10 mouse cellular contexts compared by ENCODE assay signal in genomic region chr9:115023708-115024383, GRCm38 (mm10). TPM values are rescaled to one million over a fixed set of nuclear protein-coding genes. Genes with fewer than 3 reads are reported as not detected.
DNase-seq lines count a peak whose midpoint lies in the region; ATAC-seq lines count a peak whose summit lies in the region.
"Had no signal": no experiment of that assay in that cellular context is flagged by ENCODE, and none has a peak within 500 bp of the region (broad histone marks: within the 10 kb centered on the region; RNA-seq: fewer than 3 reads in every experiment).

No protein-coding gene starts in this region.

- no peak overlapping the region for H3K9ac ChIP-seq in hindbrain, embryonic 16.5 days (ENCODE audit: low read depth, low read length)
- peak overlapping the region; percentile 33; the same call in 1 of the 2 replicates for H3K9ac ChIP-seq in heart, embryonic 13.5 days
- H3K9ac ChIP-seq: neural tube, embryonic 12.5 days had no signal

- H3K36me3 ChIP-seq in hindbrain, embryonic 16.5 days (ENCODE audit: control insufficient read depth, insufficient read depth, low read length), result no peaks in the 10 kb centered on the region
- no peaks in the 10 kb centered on the region for H3K36me3 ChIP-seq in hindbrain, embryonic 10.5 days
- no peaks in the 10 kb centered on the region for H3K36me3 ChIP-seq in heart, embryonic 13.5 days
- H3K36me3 ChIP-seq: neural tube, embryonic 12.5 days had no signal

- no peak overlapping the region for H3K4me3 ChIP-seq in hindbrain, embryonic 16.5 days (ENCODE audit: low read length)
- no peak overlapping the region for H3K4me3 ChIP-seq in hindbrain, embryonic 10.5 days
- peak overlapping the region; percentile 24 for H3K4me3 ChIP-seq in heart, embryonic 13.5 days
- H3K4me3 ChIP-seq: neural tube, embryonic 12.5 days had no signal

- 0 out of 2 replicates have a peak, but pooled peaks cover 3% of the 10 kb centered on the region for H3K9me3 ChIP-seq in hindbrain, embryonic 16.5 days (ENCODE audit: control insufficient read depth, low read length)
- H3K9me3 ChIP-seq in hindbrain, embryonic 10.5 days, result no peaks in the 10 kb centered on the region
- no peaks in the 10 kb centered on the region; the same call in 1 of the 2 replicates for H3K9me3 ChIP-seq in heart, embryonic 13.5 days
- H3K9me3 ChIP-seq: neural tube, embryonic 12.5 days had no signal

- H3K4me2 ChIP-seq in hindbrain, embryonic 16.5 days (ENCODE audit: low read length), result no peak overlapping the region
- peak overlapping the region; percentile 59 for H3K4me2 ChIP-seq in heart, embryonic 13.5 days
- H3K4me2 ChIP-seq: neural tube, embryonic 12.5 days had no signal

- intact Hi-C loops in left cerebral cortex, postnatal 14 days (cut with DNase I), result no loop called here

- WGBS in hindbrain, embryonic 16.5 days, result 82% methylated on average over 10 of the region's 10 CpGs
- 92% methylated on average over 10 of the region's 10 CpGs for WGBS in hindbrain, embryonic 10.5 days
- 53% methylated on average over 10 of the region's 10 CpGs for WGBS in heart, embryonic 13.5 days

- H3K27ac ChIP-seq in hindbrain, embryonic 16.5 days (ENCODE audit: low read depth, low read length), result peak overlapping the region; percentile 51; the same call in 1 of the 2 replicates
- no peak overlapping the region for H3K27ac ChIP-seq in hindbrain, embryonic 10.5 days
- H3K27ac ChIP-seq in heart, embryonic 13.5 days (replicated peaks), result peak overlapping the region; percentile 80
- H3K27ac ChIP-seq: neural tube, embryonic 12.5 days had no signal

- DNase-seq in hindbrain, embryonic 10.5 days (ENCODE audit: low spot score), result no peak
- DNase-seq in cerebellum, postnatal 10 days, result peak; percentile 71 to 75
- DNase-seq in left cerebral cortex, postnatal 14 days (ENCODE audit: low spot score in 2 of 2), result peak; percentile 58 to 87
- DNase-seq in testis, postnatal 10 days (ENCODE audit: low spot score), result no peak
- no peak for DNase-seq in kidney, adult 9 months
- DNase-seq: lung, postnatal 36 days had no signal

- no peak for ATAC-seq in hindbrain, embryonic 16.5 days
- ATAC-seq in heart, embryonic 13.5 days (ENCODE audit: extremely low read depth, insufficient number of reproducible peaks, low FRiP score, low TSS enrichment), result no peak
- ATAC-seq in megakaryocyte-erythroid progenitor cell, adult 5-6 weeks (replicated peaks; ENCODE audit: low FRiP score, low TSS enrichment, poor library complexity, severe bottlenecking), result no peak

- H3K4me1 ChIP-seq in hindbrain, embryonic 16.5 days (ENCODE audit: control insufficient read depth, insufficient read depth, low read depth, low read length), result peaks cover 4% of the 10 kb centered on the region
- peaks cover under 1% of the 10 kb centered on the region for H3K4me1 ChIP-seq in hindbrain, embryonic 10.5 days (replicated peaks)
- H3K4me1 ChIP-seq in heart, embryonic 13.5 days, result peaks cover 32% of the 10 kb centered on the region

- H3K27me3 ChIP-seq in hindbrain, embryonic 16.5 days (replicated peaks; ENCODE audit: control insufficient read depth, insufficient read depth, low read length), result no peaks in the 10 kb centered on the region
- no peaks in the 10 kb centered on the region for H3K27me3 ChIP-seq in hindbrain, embryonic 10.5 days (ENCODE audit: insufficient read depth, poor library complexity, severe bottlenecking)
- no peaks in the 10 kb centered on the region for H3K27me3 ChIP-seq in heart, embryonic 13.5 days (replicated peaks)
- H3K27me3 ChIP-seq: neural tube, embryonic 12.5 days had no signal

RNA-seq across cellular contexts. Expression of gene Rps27rt, which starts 41.3 kb away (rescaled TPM):
- 113 and 196 TPM in 2 replicates for polyA plus RNA-seq in hindbrain, embryonic 16.5 days (2015; fragmentation: Nextera tagmentation; extraction: Ambion mirVana)
- 272 TPM in 2 replicates for polyA plus RNA-seq in hindbrain, embryonic 10.5 days (2016; fragmentation: Nextera tagmentation; extraction: Ambion mirVana)
- 210 and 263 TPM in 2 replicates for polyA plus RNA-seq in heart, embryonic 13.5 days (2015; fragmentation: Nextera tagmentation; extraction: Ambion mirVana)
- total RNA-seq in left cerebral cortex, postnatal 14 days (2021), result 10 to 100 TPM; 16.5 to 29.7 TPM
- 295 and 358 TPM in 2 replicates for total RNA-seq in megakaryocyte-erythroid progenitor cell, adult 5-6 weeks (2014; fragmentation: Nextera tagmentation)
- total RNA-seq in megakaryocyte-erythroid progenitor cell, adult 5-6 weeks (2017), result 148 and 204 TPM in 2 replicates

RNA-seq across cellular contexts. Expression of gene Osbpl10, which starts 45.5 kb away (rescaled TPM):
- 3.2 and 3.5 TPM in 2 replicates for polyA plus RNA-seq in hindbrain, embryonic 16.5 days (2015; fragmentation: Nextera tagmentation; extraction: Ambion mirVana)
- 1.00 and 1.6 TPM in 2 replicates for polyA plus RNA-seq in hindbrain, embryonic 10.5 days (2016; fragmentation: Nextera tagmentation; extraction: Ambion mirVana)
- polyA plus RNA-seq in heart, embryonic 13.5 days (2015; fragmentation: Nextera tagmentation; extraction: Ambion mirVana), result 1.4 and 1.5 TPM in 2 replicates
- total RNA-seq in left cerebral cortex, postnatal 14 days (2021), result 10 to 100 TPM; 56.5 to 57.6 TPM
- 0.50 TPM in 1 of 2 replicates, not detected in the other for total RNA-seq in megakaryocyte-erythroid progenitor cell, adult 5-6 weeks (2014; fragmentation: Nextera tagmentation)
- total RNA-seq in megakaryocyte-erythroid progenitor cell, adult 5-6 weeks (2017), result 0.53 and 1.8 TPM in 2 replicates

Comparison
In these comparisons a context has a peak if more than half of its experiments do, and no peak if none do; other contexts are left out.
1. DNase-seq: peak in cerebellum, postnatal 10 days (2 of 2) and left cerebral cortex, postnatal 14 days (2 of 2); none in hindbrain, embryonic 10.5 days (single experiment), testis, postnatal 10 days (single experiment) and kidney, adult 9 months (single experiment).